Mouse (Mus musculus): ENCODE measurements around the gene Mansc4. TPM values are rescaled to one million over a fixed set of nuclear protein-coding genes. Genes with fewer than 3 reads are reported as not detected.

Gene Mansc4
- total RNA-seq (2023) = not detected in 2 replicates

GRCm38 (mm10) chr6:147086594-147087225 is at the start of gene Mansc4:
Mansc4 (minus strand) TSS chr6:147087032.

GRCm38 (mm10) chr6:147091136-147092120 is 4.6 kb upstream of the Mansc4 start, which contains the start of gene Klhl42:
Klhl42 (plus strand) TSS chr6:147091379.

GRCm38 (mm10) chr6:147042291-147043290 is 44.2 kb downstream of the Mansc4 start, which contains the start of gene Mrps35:
Mrps35 (plus strand) TSS chr6:147042764.

GRCm38 (mm10) chr6:147032303-147032925 is 54.4 kb downstream of the Mansc4 start, which contains the start of gene Rep15:
Rep15 (plus strand) TSS chr6:147032584.

Other genes with a start within 250 kb of the Mansc4 start
- not detected in 2 replicates for gene Smco2, start 236.9 kb downstream of the Mansc4 start, total RNA-seq (2023)
- 2.2 and 6.7 TPM in 2 replicates for gene Ppfibp1, start 198.5 kb downstream of the Mansc4 start, total RNA-seq (2023)
- not detected in 2 replicates for gene 1700034J05Rik, start 132.6 kb downstream of the Mansc4 start, total RNA-seq (2023)
- not detected in 2 replicates for gene Rep15, start 54.4 kb downstream of the Mansc4 start, total RNA-seq (2023)
- gene Mrps35, start 44.3 kb downstream of the Mansc4 start, total RNA-seq (2023) = 14.1 and 21.9 TPM in 2 replicates
- gene Klhl42, start 4.3 kb upstream of the Mansc4 start, total RNA-seq (2023) = 3.0 and 4.6 TPM in 2 replicates
- gene Pthlh, start 177.2 kb upstream of the Mansc4 start, total RNA-seq (2023) = not detected in 2 replicates